Mouse (Mus musculus) liver, embryonic 14.5 days (tissue): ENCODE data around the gene 9830107B12Rik.

Experiments used
- CTCF ChIP-seq: IDR thresholded peaks from 2 replicates; pipeline ENCODE4 v1.5.1; 2016; ENCODE audit warnings: antibody characterized with exemption, low read depth, control low read depth
- EP300 ChIP-seq: IDR thresholded peaks from 2 replicates; pipeline ENCODE4 v1.6.1; 2016; ENCODE audit warnings: antibody characterized with exemption, low read depth

DNA sequence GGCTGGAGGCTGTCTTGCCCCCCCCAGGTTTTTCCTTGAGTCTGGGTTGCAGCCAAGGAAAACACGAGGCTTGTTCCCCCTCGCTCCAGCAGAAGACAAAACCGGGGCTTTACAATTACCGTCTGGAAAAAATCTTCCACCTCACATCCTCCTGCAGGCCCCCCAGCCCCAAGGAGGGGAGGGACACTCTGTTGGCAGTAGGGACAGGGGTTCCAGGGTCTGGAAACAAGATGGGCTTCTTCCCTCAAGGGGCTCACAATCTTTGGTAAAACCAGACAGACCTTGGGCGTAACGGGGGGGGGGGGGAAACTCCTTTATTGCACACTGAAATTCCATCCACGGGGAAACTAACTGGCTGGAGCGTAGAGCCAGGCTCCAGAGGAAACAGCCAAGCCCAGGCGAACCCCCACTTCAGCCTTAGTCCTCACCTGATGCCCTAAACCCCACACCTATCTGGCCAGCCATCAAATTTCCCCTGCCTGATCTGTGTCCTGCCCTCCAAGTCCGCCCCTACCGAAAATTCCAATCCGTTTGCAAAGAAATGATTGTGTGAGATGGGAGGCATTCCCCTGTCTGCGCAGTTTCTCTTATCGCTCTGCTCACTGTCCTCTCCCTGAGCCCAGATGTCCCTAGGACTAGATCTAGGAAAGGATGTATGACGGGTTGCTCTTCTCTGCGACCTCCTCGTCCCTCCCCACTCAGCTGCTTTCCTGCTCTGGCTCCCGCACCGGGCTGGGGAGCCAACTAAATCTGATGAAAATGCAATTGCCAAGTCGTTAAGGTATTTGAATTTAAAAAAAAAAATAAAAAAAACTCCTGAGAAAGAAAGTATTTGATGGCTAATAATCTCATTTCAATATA is 51.0 kb downstream of the 9830107B12Rik start:
- TF ChIP-seq CTCF (no peak), EP300 (no peak)
